Mouse (Mus musculus) liver, embryonic 15.5 days (tissue): ENCODE data around the gene Tfb1m. TPM values are rescaled to one million over a fixed set of nuclear protein-coding genes. Genes with fewer than 3 reads are reported as not detected.

Source experiments
- polyA plus RNA-seq: library from polyadenylated mRNA; unstranded; fragments of >200 nt; fragmentation: Nextera tagmentation; extraction: Ambion mirVana; gene quantifications from 2 replicates; pipeline ENCODE4 v1.2.1, GENCODE M21; 2015

The Tfb1m gene
- polyA plus RNA-seq, 1 experiment from 2014 or later = 11.4 TPM

Other genes with a start within 250 kb of the Tfb1m start
- 0.67 and 0.73 TPM in 2 replicates for gene Tiam2, start 231.2 kb downstream of the Tfb1m start, polyA plus RNA-seq
- gene Cldn20, start 25.2 kb downstream of the Tfb1m start, polyA plus RNA-seq = not detected in 2 replicates
- not detected in 2 replicates for gene Nox3, start 138.5 kb upstream of the Tfb1m start, polyA plus RNA-seq